Mouse (Mus musculus): ENCODE measurements around the gene 9930021J03Rik.

Gene 9930021J03Rik

GRCm38 (mm10) chr19:29675562-29676078, 130.2 kb downstream of the 9930021J03Rik start:
- TF ChIP-seq POU5F1 (IDR thresholded peaks at IDR 0.05; ENCODE audit: borderline replicate concordance, low read length), result no peak
- no peak for TF ChIP-seq CTCF (conservative IDR thresholded peaks at IDR 0.05; ENCODE audit: low read length)
- no peak for TF ChIP-seq NANOG (IDR thresholded peaks at IDR 0.05; ENCODE audit: borderline replicate concordance, low read length)
- Histone ChIP-seq H3K36me3 (ENCODE audit: insufficient read depth, low read length) (no peaks in the 10 kb centered on the region), H3K4me3 (replicated peaks; ENCODE audit: low read length) (0 out of 2 replicates have a peak overlapping the region, but pooled peaks have one; percentile 4), H3K27me3 (ENCODE audit: insufficient read depth, low read length) (no peaks in the 10 kb centered on the region), H3K9me3 (ENCODE audit: low read length) (no peaks in the 10 kb centered on the region), H3K4me1 (replicated peaks; ENCODE audit: low read depth, low read length) (peaks cover 58% of the 10 kb centered on the region)

GRCm38 (mm10) chr19:29674946-29675345, 130.8 kb downstream of the 9930021J03Rik start:
- no peaks in the 10 kb centered on the region for H3K27me3 ChIP-seq (ENCODE audit: insufficient read depth, low read length)
- H3K4me3 ChIP-seq (replicated peaks; ENCODE audit: low read length), result no peak overlapping the region
- H3K9me3 ChIP-seq (ENCODE audit: low read length), result no peaks in the 10 kb centered on the region
- H3K4me1 ChIP-seq (replicated peaks; ENCODE audit: low read depth, low read length), result peaks cover 54% of the 10 kb centered on the region
- no peaks in the 10 kb centered on the region for H3K36me3 ChIP-seq (ENCODE audit: insufficient read depth, low read length)
- no peak for TF ChIP-seq NANOG (IDR thresholded peaks at IDR 0.05; ENCODE audit: borderline replicate concordance, low read length)
- no peak for TF ChIP-seq POU5F1 (IDR thresholded peaks at IDR 0.05; ENCODE audit: borderline replicate concordance, low read length)
- no peak for TF ChIP-seq CTCF (conservative IDR thresholded peaks at IDR 0.05; ENCODE audit: low read length)

GRCm38 (mm10) chr19:29672660-29673059, 133.1 kb downstream of the 9930021J03Rik start:
- Histone ChIP-seq H3K27me3 (ENCODE audit: insufficient read depth, low read length) (no peaks in the 10 kb centered on the region), H3K4me1 (replicated peaks; ENCODE audit: low read depth, low read length) (peaks cover 58% of the 10 kb centered on the region), H3K9me3 (ENCODE audit: low read length) (no peaks in the 10 kb centered on the region), H3K36me3 (ENCODE audit: insufficient read depth, low read length) (no peaks in the 10 kb centered on the region), H3K4me3 (replicated peaks; ENCODE audit: low read length) (peak overlapping the region; percentile 72)
- TF ChIP-seq NANOG (IDR thresholded peaks at IDR 0.05; ENCODE audit: borderline replicate concordance, low read length) (no peak), CTCF (conservative IDR thresholded peaks at IDR 0.05; ENCODE audit: low read length) (no peak), POU5F1 (IDR thresholded peaks at IDR 0.05; ENCODE audit: borderline replicate concordance, low read length) (no peak)

- no peak for TF ChIP-seq POU5F1 (IDR thresholded peaks at IDR 0.05; ENCODE audit: borderline replicate concordance, low read length)
- TF ChIP-seq NANOG (IDR thresholded peaks at IDR 0.05; ENCODE audit: borderline replicate concordance, low read length), result no peak
- no peak overlapping the region for H3K4me3 ChIP-seq (replicated peaks; ENCODE audit: low read length)
- no peaks in the 10 kb centered on the region for H3K27me3 ChIP-seq (ENCODE audit: insufficient read depth, low read length)
- no peaks in the 10 kb centered on the region for H3K36me3 ChIP-seq (ENCODE audit: insufficient read depth, low read length)
- H3K4me1 ChIP-seq (replicated peaks; ENCODE audit: low read depth, low read length), result peaks cover 65% of the 10 kb centered on the region
- no peaks in the 10 kb centered on the region for H3K9me3 ChIP-seq (ENCODE audit: low read length)
Measured at GRCm38 (mm10) chr19:29671160-29671559, 134.6 kb downstream of the 9930021J03Rik start.

DNA sequence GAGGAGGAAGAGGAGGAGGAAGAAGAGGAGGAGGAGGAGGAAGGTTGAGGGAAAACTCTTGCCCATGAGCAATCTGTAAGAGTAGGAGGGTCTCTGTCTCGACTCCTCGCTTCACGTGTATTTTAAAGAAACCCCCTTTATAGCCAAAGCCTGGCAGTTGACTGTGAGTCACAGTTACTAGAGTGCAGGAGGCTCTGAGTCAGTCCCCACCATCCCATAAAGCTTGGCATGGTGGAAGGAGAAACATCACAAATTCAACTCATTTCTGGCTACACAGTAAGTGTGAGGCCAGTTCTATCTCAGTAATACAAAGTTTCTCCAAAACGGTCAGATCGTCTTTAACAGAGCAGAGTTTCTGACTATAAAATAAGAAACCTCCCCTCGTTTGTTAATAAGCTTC, 135.5 kb downstream of the 9930021J03Rik start:
- H3K9me3 ChIP-seq (ENCODE audit: low read length), result no peaks in the 10 kb centered on the region
- TF ChIP-seq POU5F1 (IDR thresholded peaks at IDR 0.05; ENCODE audit: borderline replicate concordance, low read length), result no peak
- no peak for TF ChIP-seq CTCF (conservative IDR thresholded peaks at IDR 0.05; ENCODE audit: low read length)
- no peak for TF ChIP-seq NANOG (IDR thresholded peaks at IDR 0.05; ENCODE audit: borderline replicate concordance, low read length)

GRCm38 (mm10) chr19:29668135-29668534, 137.7 kb downstream of the 9930021J03Rik start:
- Histone ChIP-seq H3K9me3 (ENCODE audit: low read length) (no peaks in the 10 kb centered on the region), H3K4me3 (replicated peaks; ENCODE audit: low read length) (no peak overlapping the region), H3K27me3 (ENCODE audit: insufficient read depth, low read length) (no peaks in the 10 kb centered on the region), H3K36me3 (ENCODE audit: insufficient read depth, low read length) (no peaks in the 10 kb centered on the region), H3K4me1 (replicated peaks; ENCODE audit: low read depth, low read length) (peaks cover 61% of the 10 kb centered on the region)
- TF ChIP-seq CTCF (conservative IDR thresholded peaks at IDR 0.05; ENCODE audit: low read length) (no peak), POU5F1 (IDR thresholded peaks at IDR 0.05; ENCODE audit: borderline replicate concordance, low read length) (no peak), NANOG (IDR thresholded peaks at IDR 0.05; ENCODE audit: borderline replicate concordance, low read length) (no peak)

More for the DNA sequence above, 135.5 kb downstream of the 9930021J03Rik start:
- H3K36me3 ChIP-seq (ENCODE audit: insufficient read depth, low read length), result no peaks in the 10 kb centered on the region
- no peak overlapping the region for H3K4me3 ChIP-seq (replicated peaks; ENCODE audit: low read length)
- no peaks in the 10 kb centered on the region for H3K27me3 ChIP-seq (ENCODE audit: insufficient read depth, low read length)
- peaks cover 61% of the 10 kb centered on the region for H3K4me1 ChIP-seq (replicated peaks; ENCODE audit: low read depth, low read length)

DNA sequence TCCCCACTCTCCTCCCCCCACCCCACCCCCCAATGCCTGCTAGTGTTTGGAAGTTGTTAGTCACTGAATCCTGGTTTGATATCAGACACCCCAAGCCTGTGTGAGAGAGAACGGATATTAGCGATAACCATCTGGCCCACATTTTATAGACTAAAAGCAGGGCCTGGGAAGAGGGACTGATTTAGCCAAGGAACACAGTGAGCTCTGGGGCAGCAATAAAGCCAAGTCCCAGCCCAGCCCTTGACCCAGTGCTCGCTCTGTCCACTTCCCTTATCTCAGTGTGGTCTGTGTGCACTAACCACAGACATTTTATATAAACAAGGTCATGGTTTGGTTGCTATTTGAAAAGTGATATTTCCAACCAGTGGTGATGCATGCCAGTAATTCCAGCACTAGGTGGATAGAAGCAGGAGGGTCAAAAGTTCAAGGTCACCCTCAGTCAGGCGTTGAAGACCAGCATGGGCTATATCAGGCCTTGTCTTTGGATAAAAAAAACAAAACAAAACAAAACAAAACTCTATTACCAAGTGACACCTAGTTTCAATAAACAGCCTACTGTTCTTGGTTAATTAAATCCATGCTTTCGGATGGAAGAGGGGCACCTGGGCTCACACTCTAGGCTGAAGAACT, 138.7 kb downstream of the 9930021J03Rik start:
- TF ChIP-seq NANOG (IDR thresholded peaks at IDR 0.05; ENCODE audit: borderline replicate concordance, low read length), result no peak
- no peak for TF ChIP-seq CTCF (conservative IDR thresholded peaks at IDR 0.05; ENCODE audit: low read length)
- TF ChIP-seq POU5F1 (IDR thresholded peaks at IDR 0.05; ENCODE audit: borderline replicate concordance, low read length), result no peak
- no peaks in the 10 kb centered on the region for H3K27me3 ChIP-seq (ENCODE audit: insufficient read depth, low read length)
- no peaks in the 10 kb centered on the region for H3K36me3 ChIP-seq (ENCODE audit: insufficient read depth, low read length)
- H3K9me3 ChIP-seq (ENCODE audit: low read length), result no peaks in the 10 kb centered on the region
- no peak overlapping the region for H3K4me3 ChIP-seq (replicated peaks; ENCODE audit: low read length)
- peaks cover 59% of the 10 kb centered on the region for H3K4me1 ChIP-seq (replicated peaks; ENCODE audit: low read depth, low read length)

- Histone ChIP-seq H3K9me3 (ENCODE audit: low read length) (no peaks in the 10 kb centered on the region), H3K4me1 (replicated peaks; ENCODE audit: low read depth, low read length) (peaks cover 59% of the 10 kb centered on the region), H3K4me3 (replicated peaks; ENCODE audit: low read length) (no peak overlapping the region), H3K36me3 (ENCODE audit: insufficient read depth, low read length) (no peaks in the 10 kb centered on the region), H3K27me3 (ENCODE audit: insufficient read depth, low read length) (no peaks in the 10 kb centered on the region)
- no peak for TF ChIP-seq POU5F1 (IDR thresholded peaks at IDR 0.05; ENCODE audit: borderline replicate concordance, low read length)
- no peak for TF ChIP-seq NANOG (IDR thresholded peaks at IDR 0.05; ENCODE audit: borderline replicate concordance, low read length)
- TF ChIP-seq CTCF (conservative IDR thresholded peaks at IDR 0.05; ENCODE audit: low read length), result no peak
Measured at GRCm38 (mm10) chr19:29666164-29666563, 139.6 kb downstream of the 9930021J03Rik start.
